1 mouse cellular context compared by ENCODE assay signal in the genomic region with DNA sequence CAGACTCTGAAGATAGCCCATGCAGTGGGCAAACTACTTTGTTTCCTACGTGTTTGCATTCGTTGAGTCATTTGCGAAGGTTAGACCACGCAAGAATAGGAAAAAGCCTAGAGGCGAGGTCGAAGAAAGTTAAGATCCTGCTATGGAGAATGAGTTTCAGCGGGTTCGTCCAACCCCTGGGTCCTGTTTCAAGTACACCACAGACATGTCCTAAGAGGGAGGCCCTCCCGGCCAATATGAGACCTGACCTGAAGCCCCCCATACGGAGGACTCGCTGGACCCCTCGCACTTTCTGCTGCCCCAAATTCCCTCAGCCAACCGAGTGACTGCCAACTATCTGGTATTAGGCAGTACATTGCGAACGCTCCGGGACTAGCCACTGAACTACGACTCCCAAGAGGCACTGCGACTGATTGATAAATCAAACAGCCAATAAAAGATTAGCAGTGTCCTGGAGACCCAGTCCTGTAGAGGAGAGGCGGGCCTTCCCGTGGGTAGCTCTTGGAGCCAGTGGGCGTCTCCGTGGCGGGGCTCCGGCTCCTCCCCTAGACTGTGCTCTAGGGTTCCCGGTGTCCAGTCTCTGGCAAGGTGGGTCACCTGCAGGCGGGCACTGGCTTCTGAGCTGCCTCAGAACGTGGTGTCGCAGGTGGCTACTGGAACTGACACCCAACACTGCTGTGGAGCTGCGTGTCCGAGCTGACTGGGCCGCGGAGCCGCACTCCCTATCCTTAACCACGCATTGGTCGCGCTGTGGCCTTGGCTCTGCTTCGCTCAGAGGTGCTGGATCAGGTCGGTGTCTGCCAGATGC.
TF ChIP-seq lines count a peak whose summit lies in the region.

A gene (plus strand): TSS at position 558 of the 808 bp plus-strand sequence.

TF ChIP-seq in CH12.LX, 34 proteins besides CTCF, POLR2A, EP300 and RAD21 (continued from another document):
- TF ChIP-seq KAT2A (IDR thresholded peaks at IDR 0.05; ENCODE audit: insufficient replicate concordance, low read length) (peak; percentile 97; the same call in 1 of the 2 replicates), ZKSCAN1 (IDR thresholded peaks at IDR 0.05; ENCODE audit: borderline replicate concordance, low read depth, low read length) (no peak), CHD2 (IDR thresholded peaks at IDR 0.05; ENCODE audit: low read length) (peak; percentile 94), CHD1 (IDR thresholded peaks at IDR 0.05; ENCODE audit: low read depth, low read length) (no peak), JUND (conservative IDR thresholded peaks at IDR 0.05; ENCODE audit: low read depth, low read length) (no peak), RCOR1 (conservative IDR thresholded peaks at IDR 0.05; ENCODE audit: low read depth, low read length) (no peak), MEF2A (IDR thresholded peaks at IDR 0.05; ENCODE audit: borderline replicate concordance, low read depth, low read length) (no peak), IRF4 (IDR thresholded peaks at IDR 0.05; ENCODE audit: low read depth, low read length) (peak; percentile 8; the same call in 1 of the 2 replicates), NRF1 (IDR thresholded peaks at IDR 0.05; ENCODE audit: low read depth, low read length) (peak; percentile 57), ZMIZ1 (IDR thresholded peaks at IDR 0.05; ENCODE audit: low read depth, low read length) (0 out of 2 replicates have a peak, but pooled peaks have one; percentile 78), NELFE (IDR thresholded peaks at IDR 0.05; ENCODE audit: low read depth, low read length) (peak; percentile 69), ETS1 (conservative IDR thresholded peaks at IDR 0.05; ENCODE audit: low read depth, low read length) (no peak), ZC3H11A (IDR thresholded peaks at IDR 0.05; ENCODE audit: low read depth, low read length) (no peak), BHLHE40 (IDR thresholded peaks at IDR 0.05; ENCODE audit: low read depth, low read length) (no peak), ELF1 (IDR thresholded peaks at IDR 0.05; ENCODE audit: low read depth, low read length) (peak; percentile 70), UBTF (IDR thresholded peaks at IDR 0.05; ENCODE audit: low read depth, low read length) (0 out of 2 replicates have a peak, but pooled peaks have one; percentile 66), GABPA (IDR thresholded peaks at IDR 0.05; ENCODE audit: insufficient replicate concordance, low read depth, low read length) (peak; percentile 74; the same call in 1 of the 2 replicates), PAX5 (IDR thresholded peaks at IDR 0.05; ENCODE audit: low read length) (no peak), JUN (IDR thresholded peaks at IDR 0.05; ENCODE audit: insufficient read depth, low read depth, low read length) (no peak), SIN3A (IDR thresholded peaks at IDR 0.05; ENCODE audit: low read length) (no peak; the same call in none of the 2 replicates), E2F4 (IDR thresholded peaks at IDR 0.05; ENCODE audit: insufficient replicate concordance, low read depth, low read length) (no peak)
TF ChIP-seq in CH12.LX: peak in this region for 13.
